13 mouse cellular contexts compared by ENCODE assay signal in genomic region chr12:110609153-110609497, GRCm38 (mm10). TPM values are rescaled to one million over a fixed set of nuclear protein-coding genes. Genes with fewer than 3 reads are reported as not detected.
A peak's percentile ranks its signal among the peaks of the same experiment; 100 is the strongest.
DNase-seq lines count a peak whose midpoint lies in the region; ATAC-seq and TF ChIP-seq lines count a peak whose summit lies in the region.
"Had no signal": no experiment of that assay in that cellular context is flagged by ENCODE, and none has a peak within 500 bp of the region (broad histone marks: within the 10 kb centered on the region; RNA-seq: fewer than 3 reads in every experiment).

No protein-coding gene starts in this region.

- H3K4me3 ChIP-seq in heart, embryonic 11.5 days (ENCODE audit: low read depth, low read length): no peak overlapping the region
- H3K4me3 ChIP-seq in limb, embryonic 13.5 days: no peak overlapping the region
- H3K4me3 ChIP-seq in limb, embryonic 10.5 days: no peak overlapping the region
- peak overlapping the region; percentile 28; the same call in 1 of the 2 replicates for H3K4me3 ChIP-seq in ES-Bruce4 (ENCODE audit: low read depth, low read length)
- H3K4me3 ChIP-seq in limb, embryonic 15.5 days: no peak overlapping the region
- H3K4me3 ChIP-seq: embryonic facial prominence, embryonic 13.5 days; neural tube, embryonic 15.5 days had no signal

- ATAC-seq in heart, embryonic 11.5 days (replicated peaks; ENCODE audit: insufficient number of reproducible peaks, low FRiP score, low TSS enrichment): 0 out of 2 replicates have a peak, but pooled peaks have one; percentile 3
- no peak for ATAC-seq in limb, embryonic 13.5 days (ENCODE audit: low FRiP score, low read depth)
- ATAC-seq in limb, embryonic 15.5 days (ENCODE audit: insufficient number of reproducible peaks, low FRiP score, low TSS enrichment, low read depth): no peak
- ATAC-seq: forebrain, embryonic 14.5 days had no signal

- TF ChIP-seq POLR2A in ES-Bruce4 (IDR thresholded peaks at IDR 0.05; ENCODE audit: insufficient read depth, low read length): no peak

- peaks cover 3% of the 10 kb centered on the region for H3K4me1 ChIP-seq in heart, embryonic 11.5 days (ENCODE audit: control insufficient read depth, insufficient read depth, low read length)
- peaks cover 9% of the 10 kb centered on the region; the same call in 1 of the 2 replicates for H3K4me1 ChIP-seq in limb, embryonic 13.5 days
- no peaks in the 10 kb centered on the region for H3K4me1 ChIP-seq in limb, embryonic 10.5 days
- no peaks in the 10 kb centered on the region for H3K4me1 ChIP-seq in ES-Bruce4 (ENCODE audit: control insufficient read depth, insufficient read depth, low read length)
- peaks cover 13% of the 10 kb centered on the region for H3K4me1 ChIP-seq in limb, embryonic 15.5 days

- TF ChIP-seq EP300 in ES-Bruce4 (IDR thresholded peaks at IDR 0.05; ENCODE audit: insufficient read depth, low read depth, low read length): no peak

- H3K36me3 ChIP-seq in heart, embryonic 11.5 days (ENCODE audit: control insufficient read depth, insufficient read depth, low read length): peaks cover 8% of the 10 kb centered on the region
- peaks cover 46% of the 10 kb centered on the region for H3K36me3 ChIP-seq in limb, embryonic 13.5 days
- peaks cover 77% of the 10 kb centered on the region for H3K36me3 ChIP-seq in limb, embryonic 10.5 days
- peaks cover 16% of the 10 kb centered on the region for H3K36me3 ChIP-seq in ES-Bruce4 (ENCODE audit: control insufficient read depth, insufficient read depth, low read length, poor library complexity, severe bottlenecking)
- H3K36me3 ChIP-seq in limb, embryonic 15.5 days: peaks cover 33% of the 10 kb centered on the region

- no peaks in the 10 kb centered on the region for H3K9me3 ChIP-seq in heart, embryonic 11.5 days (replicated peaks; ENCODE audit: control insufficient read depth, low read length)
- no peaks in the 10 kb centered on the region for H3K9me3 ChIP-seq in limb, embryonic 13.5 days
- H3K9me3 ChIP-seq in limb, embryonic 10.5 days (replicated peaks): no peaks in the 10 kb centered on the region
- no peaks in the 10 kb centered on the region for H3K9me3 ChIP-seq in ES-Bruce4 (replicated peaks; ENCODE audit: control insufficient read depth, insufficient read depth, low read length, poor library complexity, severe bottlenecking)
- H3K9me3 ChIP-seq in limb, embryonic 15.5 days: no peaks in the 10 kb centered on the region
- H3K9me3 ChIP-seq: embryonic facial prominence, embryonic 13.5 days; neural tube, embryonic 15.5 days had no signal

- WGBS in heart, embryonic 11.5 days (ENCODE audit: insufficient replicate concordance): 86% methylated on average over 9 of the region's 9 CpGs
- WGBS in limb, embryonic 13.5 days: 89% methylated on average over 9 of the region's 9 CpGs
- 93% methylated on average over 9 of the region's 9 CpGs for WGBS in limb, embryonic 10.5 days
- 80% methylated on average over 9 of the region's 9 CpGs for whole genome bisulfite sequencing in limb, embryonic 15.5 days

- H3K4me2 ChIP-seq in heart, embryonic 11.5 days: 0 out of 2 replicates have a peak overlapping the region, but pooled peaks have one; percentile 3
- no peak overlapping the region for H3K4me2 ChIP-seq in limb, embryonic 13.5 days (replicated peaks)
- H3K4me2 ChIP-seq in limb, embryonic 15.5 days: no peak overlapping the region
- H3K4me2 ChIP-seq: embryonic facial prominence, embryonic 13.5 days; neural tube, embryonic 15.5 days had no signal

- no peaks in the 10 kb centered on the region for H3K27me3 ChIP-seq in heart, embryonic 11.5 days (ENCODE audit: control insufficient read depth, insufficient read depth, low read length)
- H3K27me3 ChIP-seq in limb, embryonic 13.5 days: no peaks in the 10 kb centered on the region
- H3K27me3 ChIP-seq in limb, embryonic 10.5 days (ENCODE audit: low read depth, poor library complexity, severe bottlenecking): no peaks in the 10 kb centered on the region
- H3K27me3 ChIP-seq in ES-Bruce4 (ENCODE audit: control insufficient read depth, insufficient read depth, low read length, poor library complexity, severe bottlenecking): no peaks in the 10 kb centered on the region
- no peaks in the 10 kb centered on the region for H3K27me3 ChIP-seq in limb, embryonic 15.5 days
- H3K27me3 ChIP-seq: embryonic facial prominence, embryonic 13.5 days; neural tube, embryonic 15.5 days had no signal

- H3K27ac ChIP-seq in heart, embryonic 11.5 days (ENCODE audit: low read depth, low read length): peak overlapping the region; percentile 62; the same call in 1 of the 2 replicates
- no peak overlapping the region for H3K27ac ChIP-seq in limb, embryonic 13.5 days
- H3K27ac ChIP-seq in limb, embryonic 10.5 days: no peak overlapping the region
- H3K27ac ChIP-seq in ES-Bruce4 (ENCODE audit: insufficient read depth, low read length): peak overlapping the region; percentile 46; the same call in 1 of the 2 replicates
- peak overlapping the region; percentile 69 for H3K27ac ChIP-seq in limb, embryonic 15.5 days
- H3K27ac ChIP-seq: embryonic facial prominence, embryonic 13.5 days; neural tube, embryonic 15.5 days had no signal

- peak overlapping the region; percentile 49; the same call in 1 of the 2 replicates for H3K9ac ChIP-seq in heart, embryonic 11.5 days (ENCODE audit: low read depth, low read length)
- peak overlapping the region; percentile 57 for H3K9ac ChIP-seq in limb, embryonic 13.5 days
- H3K9ac ChIP-seq in ES-Bruce4 (ENCODE audit: low read depth, poor library complexity, severe bottlenecking): peak overlapping the region; percentile 27; the same call in 1 of the 2 replicates
- no peak overlapping the region for H3K9ac ChIP-seq in limb, embryonic 15.5 days
- H3K9ac ChIP-seq: embryonic facial prominence, embryonic 13.5 days; neural tube, embryonic 15.5 days had no signal

- no peak for DNase-seq in heart, adult 9 months (ENCODE audit: low spot score in 2 of 2)
- DNase-seq in limb, embryonic 10.5 days (ENCODE audit: low spot score): no peak
- DNase-seq in thymus, postnatal 0 days (ENCODE audit: low spot score): no peak
- no peak for DNase-seq in urinary bladder, postnatal 4 days (ENCODE audit: low spot score in 2 of 2)
- DNase-seq: left cerebral cortex, postnatal 4 days; thymus, postnatal 25 days had no signal

- no peak for TF ChIP-seq CTCF in ES-Bruce4 (IDR thresholded peaks at IDR 0.05; ENCODE audit: low read depth, low read length)

RNA-seq across cellular contexts. Expression of gene Dync1h1, which starts 7.9 kb away (rescaled TPM):
- 45.1 and 51.0 TPM in 2 replicates for polyA plus RNA-seq in heart, embryonic 11.5 days (2014; fragmentation: Nextera tagmentation; extraction: Ambion mirVana)
- polyA plus RNA-seq in limb, embryonic 13.5 days (2015; fragmentation: Nextera tagmentation; extraction: Ambion mirVana): 50.0 and 53.5 TPM in 2 replicates
- polyA plus RNA-seq in limb, embryonic 10.5 days (2016; fragmentation: Nextera tagmentation; extraction: Ambion mirVana): 63.3 and 67.9 TPM in 2 replicates
- 145 and 165 TPM in 2 replicates for polyA plus RNA-seq in ES-Bruce4 (2011; ENCODE audit: insufficient read depth, insufficient read length, low read depth, missing spikeins)
- polyA plus RNA-seq in limb, embryonic 15.5 days (2015; fragmentation: Nextera tagmentation; extraction: Ambion mirVana): 43.2 and 47.2 TPM in 2 replicates
- 24.2 and 33.2 TPM in 2 replicates for polyA plus RNA-seq in thymus, postnatal 0 days (2015; fragmentation: Nextera tagmentation; extraction: Ambion mirVana)

Comparison
In these comparisons a context has a peak if more than half of its experiments do, and no peak if none do; other contexts are left out.
1. H3K27ac ChIP-seq: peak in heart, embryonic 11.5 days (single experiment), ES-Bruce4 (single experiment) and limb, embryonic 15.5 days (single experiment); none in limb, embryonic 13.5 days (single experiment) and limb, embryonic 10.5 days (single experiment).